Mouse (Mus musculus) central nervous system, embryonic 18 days (tissue): ENCODE results near the gene Heatr1. TPM values are rescaled to one million over a fixed set of nuclear protein-coding genes. Genes with fewer than 3 reads are reported as not detected.

Experiments
- polyA plus RNA-seq: library from polyadenylated mRNA; depleted of rRNA; stranded (reverse); fragments of >200 nt; gene quantifications from 2 replicates; pipeline ENCODE4 v1.2.3, GENCODE M21; 2012; rRNA removed

The Heatr1 gene
- 21.1 and 22.9 TPM in 2 replicates for polyA plus RNA-seq

DNA sequence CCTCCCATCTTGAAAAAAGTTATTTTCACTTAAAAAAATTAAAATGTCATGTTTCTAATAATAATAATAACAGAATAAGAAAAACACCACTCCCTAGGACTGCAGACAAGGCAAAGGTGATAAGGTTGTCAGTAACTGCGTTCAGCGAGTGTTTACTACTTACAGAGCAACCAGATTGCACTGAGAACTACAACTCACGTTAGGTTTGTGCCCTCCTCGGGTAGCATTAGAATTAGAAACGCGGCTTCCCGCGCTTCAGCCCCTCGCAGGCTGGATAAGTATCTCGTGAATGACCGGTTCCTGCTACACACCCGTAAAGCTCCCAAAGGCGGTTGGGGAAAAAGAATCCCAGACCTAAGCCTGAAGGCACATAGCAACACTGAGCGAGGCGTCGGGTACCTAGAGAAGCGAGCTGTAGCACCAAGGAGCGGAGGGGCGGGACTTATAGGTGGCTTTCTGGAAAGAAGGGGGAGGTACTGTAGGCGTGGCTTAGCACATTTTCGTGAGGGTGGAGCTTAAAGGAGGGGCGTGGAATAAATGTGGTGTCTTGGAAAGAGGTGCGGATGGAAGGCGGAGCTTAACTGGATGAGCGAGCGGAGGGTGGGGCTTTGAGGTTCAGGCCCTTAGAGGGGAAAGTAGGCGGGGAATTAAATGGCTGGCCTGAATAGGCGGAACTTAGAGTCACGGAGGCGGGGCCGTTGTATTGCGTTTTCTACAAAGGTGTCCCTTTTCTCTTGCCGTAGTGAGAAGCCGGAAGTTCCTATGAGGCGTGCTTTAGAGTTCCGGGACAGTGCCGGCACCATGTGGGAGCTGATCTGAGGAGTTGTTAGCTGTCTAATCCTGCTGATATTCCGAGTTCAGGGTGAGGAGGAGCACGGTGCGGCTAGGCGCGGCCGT is at the start of gene Heatr1:
Gene Heatr1 (plus strand): TSS at position 419 of the 897 bp plus-strand sequence.

GRCm38 (mm10) chr13:12464844-12465243 is 70.0 kb downstream of the Heatr1 start, which contains the start of gene Lgals8:
TSS of gene Lgals8 (minus strand) at chr13:12464944.

Other genes with a start within 250 kb of the Heatr1 start
- 7.0 and 7.7 TPM in 2 replicates for gene Mtr, start 136.9 kb upstream of the Heatr1 start, polyA plus RNA-seq
- gene Actn2, start 54.3 kb upstream of the Heatr1 start, polyA plus RNA-seq: 9.5 and 19.9 TPM in 2 replicates
- gene Lgals8, start 69.9 kb downstream of the Heatr1 start, polyA plus RNA-seq: 27.8 and 32.7 TPM in 2 replicates
- gene Edaradd, start 125.4 kb downstream of the Heatr1 start, polyA plus RNA-seq: 1.8 TPM in 2 replicates
- gene Ero1lb, start 170.8 kb downstream of the Heatr1 start, polyA plus RNA-seq: 7.9 and 8.5 TPM in 2 replicates